Mouse (Mus musculus): ENCODE measurements at regions not wholly inside any gene's neighbourhood (a gene's known extent, or its start where the extent isn't known, plus 50 kb on each side); places are given as distances from the start of the nearest gene placed in this dataset.

- 31% methylated on average over 4 of the region's 4 CpGs for WGBS
- peak; percentile 33 for DNase-seq (ENCODE audit: low spot score)
- Histone ChIP-seq H3K9ac (ENCODE audit: low read depth, low read length) (no peak overlapping the region), H3K9me3 (ENCODE audit: control insufficient read depth, low read length) (no peaks in the 10 kb centered on the region), H3K36me3 (ENCODE audit: control insufficient read depth, insufficient read depth, low read length) (no peaks in the 10 kb centered on the region), H3K27ac (replicated peaks; ENCODE audit: low read depth, low read length) (no peak overlapping the region), H3K4me1 (ENCODE audit: control insufficient read depth, insufficient read depth, low read length) (peaks cover 7% of the 10 kb centered on the region; the same call in 1 of the 2 replicates), H3K4me2 (ENCODE audit: low read depth, low read length) (no peak overlapping the region), H3K27me3 (replicated peaks; ENCODE audit: control insufficient read depth, insufficient read depth, low read length) (no peaks in the 10 kb centered on the region), H3K4me3 (ENCODE audit: low read depth, low read length) (no peak overlapping the region)
- no peak for ATAC-seq (ENCODE audit: low read depth)
Measured at GRCm38 (mm10) chr12:27083645-27084550, 258.5 kb downstream of the Sox11 start.

GRCm38 (mm10) chr12:27083089-27083488 lies 259.3 kb downstream of the Sox11 start:
- DNase-seq (ENCODE audit: low spot score), result peak; percentile 38
- WGBS, result 3% methylated on average over 7 of the region's 8 CpGs
- peaks cover 7% of the 10 kb centered on the region; the same call in 1 of the 2 replicates for H3K4me1 ChIP-seq (ENCODE audit: control insufficient read depth, insufficient read depth, low read length)
- H3K27me3 ChIP-seq (replicated peaks; ENCODE audit: control insufficient read depth, insufficient read depth, low read length), result no peaks in the 10 kb centered on the region
- H3K9ac ChIP-seq (ENCODE audit: low read depth, low read length), result peak overlapping the region; percentile 46
- H3K4me3 ChIP-seq (ENCODE audit: low read depth, low read length), result peak overlapping the region; percentile 25
- no peaks in the 10 kb centered on the region for H3K36me3 ChIP-seq (ENCODE audit: control insufficient read depth, insufficient read depth, low read length)
- ATAC-seq (ENCODE audit: low read depth), result peak; percentile 77
- no peaks in the 10 kb centered on the region for H3K9me3 ChIP-seq (ENCODE audit: control insufficient read depth, low read length)
- H3K27ac ChIP-seq (replicated peaks; ENCODE audit: low read depth, low read length), result peak overlapping the region; percentile 68; the same call in 1 of the 2 replicates
- H3K4me2 ChIP-seq (ENCODE audit: low read depth, low read length), result peak overlapping the region; percentile 58

- peak overlapping the region; percentile 58 for H3K4me2 ChIP-seq (ENCODE audit: low read depth, low read length)
- peak overlapping the region; percentile 68; the same call in 1 of the 2 replicates for H3K27ac ChIP-seq (replicated peaks; ENCODE audit: low read depth, low read length)
- H3K27me3 ChIP-seq (replicated peaks; ENCODE audit: control insufficient read depth, insufficient read depth, low read length), result no peaks in the 10 kb centered on the region
- H3K4me3 ChIP-seq (ENCODE audit: low read depth, low read length), result peak overlapping the region; percentile 25
- H3K4me1 ChIP-seq (ENCODE audit: control insufficient read depth, insufficient read depth, low read length), result peaks cover 7% of the 10 kb centered on the region; the same call in 1 of the 2 replicates
- peak; percentile 91 for ATAC-seq (ENCODE audit: low read depth)
- WGBS, result under 1% methylated on average over 8 of the region's 8 CpGs
- DNase-seq (ENCODE audit: low spot score), result peak; percentile 93
- no peaks in the 10 kb centered on the region for H3K9me3 ChIP-seq (ENCODE audit: control insufficient read depth, low read length)
- H3K36me3 ChIP-seq (ENCODE audit: control insufficient read depth, insufficient read depth, low read length), result no peaks in the 10 kb centered on the region
- peak overlapping the region; percentile 46 for H3K9ac ChIP-seq (ENCODE audit: low read depth, low read length)
Measured at GRCm38 (mm10) chr12:27082624-27083023, 259.8 kb downstream of the Sox11 start.

- 57% methylated on average over 6 of the region's 6 CpGs for WGBS
- ATAC-seq (ENCODE audit: low read depth), result no peak
- Histone ChIP-seq H3K9ac (ENCODE audit: low read depth, low read length) (no peak overlapping the region), H3K27me3 (replicated peaks; ENCODE audit: control insufficient read depth, insufficient read depth, low read length) (no peaks in the 10 kb centered on the region), H3K4me3 (ENCODE audit: low read depth, low read length) (no peak overlapping the region), H3K4me1 (ENCODE audit: control insufficient read depth, insufficient read depth, low read length) (no peaks in the 10 kb centered on the region), H3K36me3 (ENCODE audit: control insufficient read depth, insufficient read depth, low read length) (no peaks in the 10 kb centered on the region), H3K9me3 (ENCODE audit: control insufficient read depth, low read length) (no peaks in the 10 kb centered on the region), H3K27ac (replicated peaks; ENCODE audit: low read depth, low read length) (no peak overlapping the region), H3K4me2 (ENCODE audit: low read depth, low read length) (no peak overlapping the region)
- DNase-seq (ENCODE audit: low spot score), result no peak
Measured at GRCm38 (mm10) chr12:27076107-27076738, 266.2 kb downstream of the Sox11 start.

- Histone ChIP-seq H3K27me3 (replicated peaks; ENCODE audit: control insufficient read depth, insufficient read depth, low read length) (no peaks in the 10 kb centered on the region), H3K9me3 (ENCODE audit: control insufficient read depth, low read length) (no peaks in the 10 kb centered on the region), H3K36me3 (ENCODE audit: control insufficient read depth, insufficient read depth, low read length) (no peaks in the 10 kb centered on the region), H3K4me2 (ENCODE audit: low read depth, low read length) (no peak overlapping the region), H3K4me3 (ENCODE audit: low read depth, low read length) (no peak overlapping the region), H3K27ac (replicated peaks; ENCODE audit: low read depth, low read length) (no peak overlapping the region), H3K4me1 (ENCODE audit: control insufficient read depth, insufficient read depth, low read length) (peaks cover 28% of the 10 kb centered on the region), H3K9ac (ENCODE audit: low read depth, low read length) (no peak overlapping the region)
- DNase-seq (ENCODE audit: low spot score) (peak; percentile 44), ATAC-seq (ENCODE audit: low read depth) (no peak)
- 38% methylated on average over 9 of the region's 9 CpGs for WGBS
Measured at GRCm38 (mm10) chr12:27065011-27065517, 277.3 kb downstream of the Sox11 start.

GRCm38 (mm10) chr12:27063518-27063917 lies 278.9 kb downstream of the Sox11 start:
- no peak for ATAC-seq (ENCODE audit: low read depth)
- no peak overlapping the region for H3K9ac ChIP-seq (ENCODE audit: low read depth, low read length)
- no peak for DNase-seq (ENCODE audit: low spot score)

GRCm38 (mm10) chr12:27062511-27063264 lies 279.7 kb downstream of the Sox11 start:
- H3K36me3 ChIP-seq (ENCODE audit: control insufficient read depth, insufficient read depth, low read length), result no peaks in the 10 kb centered on the region
- no peak for ATAC-seq (ENCODE audit: low read depth)

More at GRCm38 (mm10) chr12:27063518-27063917, 278.9 kb downstream of the Sox11 start:
- no peak overlapping the region for H3K4me2 ChIP-seq (ENCODE audit: low read depth, low read length)
- no peak overlapping the region for H3K27ac ChIP-seq (replicated peaks; ENCODE audit: low read depth, low read length)
- H3K4me3 ChIP-seq (ENCODE audit: low read depth, low read length), result no peak overlapping the region
- no peaks in the 10 kb centered on the region for H3K36me3 ChIP-seq (ENCODE audit: control insufficient read depth, insufficient read depth, low read length)
- no peaks in the 10 kb centered on the region for H3K9me3 ChIP-seq (ENCODE audit: control insufficient read depth, low read length)
- H3K27me3 ChIP-seq (replicated peaks; ENCODE audit: control insufficient read depth, insufficient read depth, low read length), result no peaks in the 10 kb centered on the region
- peaks cover 31% of the 10 kb centered on the region for H3K4me1 ChIP-seq (ENCODE audit: control insufficient read depth, insufficient read depth, low read length)
- WGBS, result 78% methylated on average over 4 of the region's 4 CpGs

GRCm38 (mm10) chr12:27062061-27062461 lies 280.3 kb downstream of the Sox11 start:
- Histone ChIP-seq H3K4me1 (ENCODE audit: control insufficient read depth, insufficient read depth, low read length) (peaks cover 31% of the 10 kb centered on the region), H3K4me2 (ENCODE audit: low read depth, low read length) (peak overlapping the region; percentile 54), H3K9me3 (ENCODE audit: control insufficient read depth, low read length) (no peaks in the 10 kb centered on the region), H3K27ac (replicated peaks; ENCODE audit: low read depth, low read length) (no peak overlapping the region; the same call in 1 of the 2 replicates), H3K9ac (ENCODE audit: low read depth, low read length) (peak overlapping the region; percentile 50), H3K27me3 (replicated peaks; ENCODE audit: control insufficient read depth, insufficient read depth, low read length) (no peaks in the 10 kb centered on the region), H3K36me3 (ENCODE audit: control insufficient read depth, insufficient read depth, low read length) (no peaks in the 10 kb centered on the region), H3K4me3 (ENCODE audit: low read depth, low read length) (peak overlapping the region; percentile 23)
- ATAC-seq (ENCODE audit: low read depth) (peak; percentile 71), DNase-seq (ENCODE audit: low spot score) (peak; percentile 61)
- 4% methylated on average over 10 of the region's 10 CpGs for WGBS

More at GRCm38 (mm10) chr12:27062511-27063264, 279.7 kb downstream of the Sox11 start:
- H3K9me3 ChIP-seq (ENCODE audit: control insufficient read depth, low read length), result no peaks in the 10 kb centered on the region
- no peak overlapping the region; the same call in 1 of the 2 replicates for H3K27ac ChIP-seq (replicated peaks; ENCODE audit: low read depth, low read length)
- peaks cover 31% of the 10 kb centered on the region for H3K4me1 ChIP-seq (ENCODE audit: control insufficient read depth, insufficient read depth, low read length)
- H3K4me3 ChIP-seq (ENCODE audit: low read depth, low read length), result peak overlapping the region; percentile 23; the same call in 1 of the 2 replicates
- peak overlapping the region; percentile 54 for H3K4me2 ChIP-seq (ENCODE audit: low read depth, low read length)
- no peaks in the 10 kb centered on the region for H3K27me3 ChIP-seq (replicated peaks; ENCODE audit: control insufficient read depth, insufficient read depth, low read length)
- DNase-seq (ENCODE audit: low spot score), result no peak
- WGBS, result 58% methylated on average over 6 of the region's 6 CpGs
- peak overlapping the region; percentile 50; the same call in 1 of the 2 replicates for H3K9ac ChIP-seq (ENCODE audit: low read depth, low read length)
